Mouse (Mus musculus) thymus, adult 18-20 months (tissue): ENCODE data around the gene Prrc2a.
"Not testable (repeated sequence)": the region's sequence is repeated elsewhere in the genome, so short reads cannot be mapped to it uniquely, and the experiment has no call there.

Experiments used
- DNase-seq, 2 experiments: peaks; one replicate each; pipeline ENCODE4 v3.0.0; 2022; ENCODE audit warnings: mixed read lengths in 2 of 2

The Prrc2a gene

DNA sequence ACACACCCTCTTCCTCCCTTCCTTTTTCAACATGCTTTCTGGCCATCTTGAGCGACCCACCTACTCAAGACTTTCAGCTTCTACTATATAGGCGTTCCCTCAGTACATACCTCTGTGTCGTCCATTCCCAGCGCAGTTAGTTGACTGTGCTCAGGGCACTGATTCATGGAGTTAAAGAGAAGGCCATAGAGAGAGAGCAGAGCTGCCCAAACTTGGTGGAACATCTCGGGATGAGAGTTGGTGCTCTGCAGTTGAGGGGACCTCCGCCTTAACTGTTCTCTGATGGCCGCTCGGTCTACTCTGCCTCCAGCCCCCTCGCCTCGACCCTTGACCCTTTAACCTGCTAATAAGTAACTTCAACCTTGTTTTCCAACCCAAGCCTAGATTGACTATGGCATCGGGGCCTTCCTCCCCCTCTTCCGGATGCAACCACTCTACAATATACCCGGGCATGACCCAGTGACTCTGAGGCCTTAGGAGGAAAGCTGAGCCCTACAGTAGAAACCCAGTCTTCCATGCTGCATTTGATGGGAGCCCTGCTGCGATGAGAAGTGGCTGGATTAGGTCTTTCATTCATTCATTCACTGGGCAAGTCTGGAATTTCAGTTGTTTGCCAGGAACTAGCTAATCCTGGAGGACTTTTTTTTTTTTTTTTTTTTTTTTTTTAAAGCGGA, 33.1 kb downstream of the Prrc2a start, which contains the start of gene Apom:
TSS of gene Apom (minus strand) at position 551 of the 674 bp plus-strand sequence.
- DNase-seq, result no peak

DNA sequence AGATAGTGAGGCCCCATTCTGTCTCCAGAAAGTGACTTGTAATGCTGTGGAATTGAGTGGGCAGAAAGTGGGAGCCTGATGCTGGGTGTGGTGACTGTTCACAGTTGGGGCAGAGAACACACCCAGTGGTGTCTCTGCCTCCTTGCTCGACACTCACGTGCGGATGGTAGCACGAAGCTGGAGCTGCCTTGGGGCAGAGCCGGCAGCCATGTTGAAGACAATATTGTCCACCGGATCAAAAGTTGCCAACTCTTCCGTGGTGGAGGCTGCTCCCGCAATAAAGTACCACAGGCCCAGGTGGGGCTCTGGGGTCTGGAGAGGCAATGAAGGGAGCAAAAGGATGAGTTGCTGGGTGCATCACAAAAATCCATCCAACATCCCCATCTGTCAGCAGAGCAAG, 33.7 kb downstream of the Prrc2a start:
- DNase-seq, result no peak

DNA sequence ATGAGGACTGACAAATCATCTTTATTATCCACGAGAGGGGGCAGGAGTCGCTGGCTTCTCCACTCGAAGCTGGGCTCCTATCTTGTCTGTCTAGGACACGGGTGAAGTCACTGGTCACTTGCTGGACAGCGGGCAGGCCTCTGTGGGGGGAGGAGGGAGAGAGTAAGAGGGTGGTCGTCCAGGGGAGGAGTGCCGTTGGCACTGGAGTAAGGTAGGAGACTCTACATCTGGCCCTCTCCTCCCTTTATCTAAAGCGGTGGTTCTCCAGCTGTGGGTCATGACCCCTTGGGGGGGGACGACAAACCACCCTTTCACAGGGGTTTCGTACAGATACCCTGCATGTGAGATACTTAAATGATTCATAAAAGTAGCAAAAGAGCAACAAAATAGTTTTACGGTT, 35.7 kb downstream of the Prrc2a start:
- no peak for DNase-seq

DNA sequence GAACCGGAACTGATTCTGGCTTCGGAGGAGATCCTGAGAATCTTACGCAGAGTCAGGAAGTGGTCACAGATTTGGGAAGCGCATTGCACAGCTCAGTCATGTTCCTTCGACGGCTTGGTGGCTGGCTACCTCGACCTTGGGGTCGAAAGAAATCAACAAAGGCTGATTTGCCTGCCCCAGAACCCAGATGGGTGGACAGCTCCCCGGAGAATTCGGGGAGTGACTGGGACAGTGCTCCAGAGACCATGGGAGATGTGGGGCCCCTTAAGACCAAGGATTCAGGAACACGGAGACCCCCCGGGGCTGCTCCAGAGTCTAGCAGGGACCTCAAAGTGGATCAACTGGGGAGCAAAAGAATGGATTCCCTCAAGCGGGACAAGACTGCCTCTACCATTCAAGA, 37.7 kb downstream of the Prrc2a start:
- no peak for DNase-seq

DNA sequence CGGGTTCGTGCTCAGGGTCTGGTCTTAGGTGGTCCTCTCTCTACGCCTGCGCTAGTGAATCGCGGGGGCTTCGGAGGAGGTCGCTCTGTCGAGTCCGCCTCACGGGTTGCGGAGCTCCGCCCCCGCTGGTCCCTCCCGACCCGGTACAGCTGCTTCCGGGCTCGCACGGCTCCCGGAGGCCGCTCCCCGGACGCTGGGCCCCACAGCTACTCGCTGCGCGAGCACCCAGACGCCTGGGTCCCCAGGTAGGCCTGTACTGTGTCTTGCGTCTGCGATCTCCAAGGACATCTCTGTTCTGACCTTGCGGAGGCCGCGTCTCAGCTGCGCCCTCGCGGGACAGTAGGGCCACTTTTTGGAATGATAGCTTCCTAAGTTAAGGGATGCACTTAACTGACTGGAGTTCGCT, 38.5 kb downstream of the Prrc2a start, which contains the start of gene D17H6S53E:
TSS of gene D17H6S53E (plus strand) at position 168 of the 406 bp plus-strand sequence.
- peak; percentile 77 to 81 for DNase-seq

GRCm38 (mm10) chr17:35125578-35125977, 39.1 kb downstream of the Prrc2a start:
- no peak for DNase-seq

GRCm38 (mm10) chr17:35125081-35125480, 39.6 kb downstream of the Prrc2a start:
- DNase-seq, result no peak

DNA sequence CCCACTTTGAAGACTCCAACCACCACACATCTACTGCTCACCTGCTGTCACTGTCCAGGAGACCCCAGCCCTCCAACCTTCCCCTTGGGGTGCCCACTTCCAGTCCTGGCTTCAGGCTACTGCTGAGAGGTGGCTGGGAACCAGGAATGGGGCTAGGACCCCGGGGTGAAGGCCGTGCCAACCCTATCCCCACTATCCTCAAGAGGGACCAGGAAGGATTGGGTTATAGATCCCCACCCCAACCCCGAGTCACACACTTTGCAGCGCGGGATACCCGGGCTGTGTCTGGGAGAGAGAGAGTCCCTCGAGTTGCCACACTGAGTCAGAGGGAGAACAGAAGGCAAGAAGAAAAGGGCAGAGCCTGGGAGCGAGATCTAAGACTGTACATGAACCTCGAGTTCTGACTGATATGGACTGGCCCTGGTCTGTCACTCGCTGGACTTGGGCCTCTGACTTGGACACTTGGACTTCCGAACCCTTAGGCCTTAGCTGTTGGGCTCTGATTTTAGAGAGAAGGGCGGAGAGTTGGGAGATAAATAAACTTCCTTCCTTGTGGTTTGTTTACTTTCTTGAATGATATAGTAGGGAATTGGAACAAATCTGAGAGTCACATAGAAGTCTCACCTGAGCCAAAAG, 40.3 kb downstream of the Prrc2a start:
- DNase-seq, result not testable (repeated sequence)

GRCm38 (mm10) chr17:35123287-35123686, 41.4 kb downstream of the Prrc2a start:
- not testable (repeated sequence) for DNase-seq

DNA sequence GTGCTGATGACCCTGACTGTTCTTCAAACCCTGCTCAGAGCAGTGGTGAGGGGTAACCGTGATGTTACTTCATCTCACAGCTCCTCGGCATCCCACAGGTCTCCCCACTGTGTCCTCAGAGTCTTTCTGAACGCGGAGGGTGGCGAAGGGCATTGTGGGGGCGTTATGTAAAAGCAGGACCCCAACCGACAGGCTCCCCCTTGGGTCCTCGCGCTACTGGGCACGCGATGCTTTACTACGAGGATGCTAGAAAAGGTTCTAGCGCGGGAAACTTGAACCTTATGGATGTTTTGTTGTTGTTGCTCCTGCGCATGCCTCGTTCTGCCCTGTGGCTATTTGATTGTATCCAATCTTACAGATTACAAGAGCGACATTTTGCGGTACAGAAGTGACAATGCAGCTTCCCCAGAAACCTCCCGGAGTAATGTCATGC, 42.8 kb downstream of the Prrc2a start, which contains the start of gene Csnk2b:
TSS of gene Csnk2b (minus strand) at position 183 of the 433 bp plus-strand sequence.
- DNase-seq, result peak in 1 of 2 experiments; percentile 39

GRCm38 (mm10) chr17:35121143-35121799, 43.4 kb downstream of the Prrc2a start, which contains the start of gene Gpank1:
TSS of gene Gpank1 (plus strand) at chr17:35121455.
- DNase-seq, result peak; percentile 97 to 98

DNA sequence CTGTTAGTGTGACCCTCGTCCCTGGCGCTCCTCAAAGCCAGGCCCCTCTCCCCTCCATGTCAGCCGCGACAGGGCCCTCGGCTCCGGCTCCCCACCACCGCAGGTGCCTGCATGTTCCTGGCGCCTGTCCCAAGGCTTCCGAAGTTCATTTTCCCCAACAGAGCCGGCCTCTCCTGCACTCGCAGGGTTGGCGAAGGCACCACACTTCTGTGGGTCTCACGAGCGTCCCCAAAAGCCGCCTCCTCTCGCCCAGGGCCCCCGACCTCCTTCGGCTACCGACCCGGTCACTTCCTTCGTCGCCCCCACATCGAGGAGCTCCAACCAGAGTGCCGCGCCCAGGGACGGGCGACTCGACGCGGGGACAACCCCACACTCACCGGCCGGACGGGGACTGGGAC, 44.0 kb downstream of the Prrc2a start:
- no peak for DNase-seq

DNA sequence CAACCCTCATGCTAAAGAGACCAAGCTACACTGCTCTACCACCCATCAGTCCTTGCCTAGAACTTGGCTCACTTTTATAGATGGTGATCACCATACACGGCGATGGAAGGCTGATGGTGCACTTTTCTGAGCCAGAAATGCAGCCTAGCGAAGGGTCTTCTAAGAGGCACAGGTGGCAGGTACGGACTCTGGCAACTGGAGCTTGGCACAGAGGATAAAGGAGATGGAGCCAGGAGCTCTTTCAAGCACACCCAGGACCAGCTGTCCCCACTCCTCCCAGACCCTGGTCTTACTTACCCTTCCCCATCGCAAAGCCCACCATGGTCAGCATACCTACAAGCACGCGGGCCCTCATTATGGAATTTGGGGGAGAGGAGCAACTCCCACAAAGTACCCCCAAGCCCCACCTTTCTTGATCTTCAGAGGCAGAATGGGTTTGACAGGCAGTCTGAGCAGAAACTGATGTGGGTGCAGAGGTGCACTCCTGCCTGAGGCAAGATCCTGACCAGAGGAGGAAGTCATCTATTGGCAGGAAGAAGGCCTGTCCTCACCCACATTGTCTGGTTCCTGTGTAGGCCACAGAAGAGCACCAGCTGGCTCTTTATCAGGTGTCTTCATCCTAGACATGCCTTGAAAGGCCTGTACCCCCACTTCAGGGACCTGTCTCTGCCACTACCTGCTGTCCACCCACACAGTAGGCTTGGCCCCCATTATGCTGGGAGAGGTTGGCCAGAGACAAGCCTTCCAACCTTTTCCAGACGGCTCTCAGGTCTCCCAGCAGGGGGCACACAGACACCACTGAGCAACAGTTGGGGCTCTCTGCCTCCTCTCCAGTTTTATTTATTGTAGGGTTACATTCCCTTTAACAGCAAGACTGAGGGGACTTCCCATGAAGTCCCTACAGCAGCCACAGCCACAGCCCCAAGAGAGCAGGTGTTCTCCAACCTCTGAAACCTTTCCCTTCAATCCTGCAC, 49.4 kb downstream of the Prrc2a start, which contains the start of gene Ly6g5b:
TSS of gene Ly6g5b (minus strand) at position 383 of the 974 bp plus-strand sequence.
- peak in 1 of 2 experiments; percentile 33 for DNase-seq

DNA sequence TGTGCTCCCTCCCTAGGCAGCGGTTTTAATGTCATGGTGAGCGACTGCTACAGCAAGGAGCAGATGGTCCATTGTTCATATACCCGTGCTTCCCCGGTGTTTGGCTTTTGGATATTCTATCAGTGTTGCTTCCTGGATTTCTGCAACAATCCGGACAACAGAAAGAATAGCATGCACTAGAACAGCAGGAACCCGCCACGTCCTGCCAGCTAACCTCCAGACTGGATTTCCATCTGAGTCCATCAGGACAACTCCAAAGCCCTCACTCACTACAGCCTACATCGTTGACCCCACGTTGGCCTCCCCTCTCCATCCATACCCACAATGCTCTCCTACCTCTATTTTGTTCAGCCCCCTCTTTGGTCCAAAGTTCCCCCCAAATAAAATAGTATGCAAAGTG, 52.9 kb downstream of the Prrc2a start:
- DNase-seq, result no peak

DNA sequence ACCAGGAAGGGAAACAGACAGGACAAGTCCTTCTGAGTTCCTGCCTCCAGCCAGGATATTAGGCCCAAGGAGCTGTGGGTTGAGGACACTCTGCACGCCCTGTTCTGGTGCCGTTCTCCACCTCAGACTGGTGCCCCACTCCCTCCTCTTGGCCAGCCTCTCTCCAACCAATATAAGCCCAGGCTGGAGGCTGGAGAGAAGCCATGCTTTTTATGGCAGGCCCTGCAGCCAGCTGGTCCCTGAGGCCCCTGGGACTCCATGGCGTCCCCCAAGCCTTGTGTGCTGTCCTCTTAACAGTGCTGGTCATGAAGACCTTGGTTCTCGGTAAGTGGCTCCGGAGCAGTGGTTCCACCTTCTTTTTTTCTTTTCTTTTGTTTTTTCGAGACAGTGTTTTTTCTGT, 56.6 kb downstream of the Prrc2a start, which contains the start of gene Ly6g5c:
TSS of gene Ly6g5c (plus strand) at position 183 of the 400 bp plus-strand sequence.
- DNase-seq, result no peak

GRCm38 (mm10) chr17:35106522-35106921, 58.2 kb downstream of the Prrc2a start:
- DNase-seq, result no peak

DNA sequence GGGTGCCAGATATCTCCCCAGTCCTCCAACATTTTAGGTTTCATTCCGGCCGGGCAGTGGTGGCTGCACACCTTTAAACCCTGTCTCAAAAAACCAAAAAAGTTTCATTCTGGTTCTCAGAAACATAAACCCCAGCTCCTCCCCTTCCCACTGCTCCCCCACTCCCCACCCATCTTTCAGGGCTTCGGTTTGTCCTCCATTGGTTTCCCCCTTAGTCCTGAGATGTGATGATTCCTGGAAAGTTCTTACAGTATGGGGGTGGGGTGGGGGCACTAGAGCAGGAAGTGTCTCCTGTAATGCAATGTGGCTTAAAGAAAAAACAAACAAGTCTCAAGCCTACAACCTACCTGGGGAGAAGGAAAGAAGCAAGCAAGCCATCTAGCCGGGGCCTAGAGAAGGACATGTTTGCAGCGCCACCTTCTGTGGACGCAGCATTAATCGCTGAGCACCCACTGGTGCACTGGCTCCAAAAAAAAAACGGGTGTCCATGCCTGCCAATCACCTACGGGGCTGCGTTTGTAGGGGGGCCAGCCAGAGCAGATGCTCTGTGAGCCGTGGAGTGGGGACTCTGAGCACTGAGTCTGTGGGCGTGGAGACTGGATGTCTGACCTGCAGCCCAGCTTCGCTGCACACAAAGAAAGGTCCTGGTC, 58.8 kb downstream of the Prrc2a start:
- no peak for DNase-seq

DNA sequence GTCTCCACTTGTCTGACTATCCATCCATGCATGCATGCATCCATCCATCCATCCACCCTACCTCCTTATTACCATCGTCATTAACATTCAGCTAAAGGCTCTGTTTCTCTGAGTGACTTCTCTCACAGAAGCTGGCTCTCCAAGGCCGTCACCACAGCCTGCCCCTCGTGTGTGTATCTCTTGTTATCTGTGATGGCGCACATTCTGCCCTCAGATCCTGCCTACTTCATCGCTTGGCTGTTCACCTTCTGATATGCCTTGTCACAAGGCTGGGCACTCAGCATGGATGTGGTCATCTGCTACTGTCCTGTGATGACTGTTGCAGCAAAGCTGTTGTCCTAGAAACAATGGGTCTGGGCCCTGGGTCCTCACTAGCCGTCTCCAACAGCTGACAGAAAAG, 59.9 kb downstream of the Prrc2a start:
- no peak for DNase-seq

DNA sequence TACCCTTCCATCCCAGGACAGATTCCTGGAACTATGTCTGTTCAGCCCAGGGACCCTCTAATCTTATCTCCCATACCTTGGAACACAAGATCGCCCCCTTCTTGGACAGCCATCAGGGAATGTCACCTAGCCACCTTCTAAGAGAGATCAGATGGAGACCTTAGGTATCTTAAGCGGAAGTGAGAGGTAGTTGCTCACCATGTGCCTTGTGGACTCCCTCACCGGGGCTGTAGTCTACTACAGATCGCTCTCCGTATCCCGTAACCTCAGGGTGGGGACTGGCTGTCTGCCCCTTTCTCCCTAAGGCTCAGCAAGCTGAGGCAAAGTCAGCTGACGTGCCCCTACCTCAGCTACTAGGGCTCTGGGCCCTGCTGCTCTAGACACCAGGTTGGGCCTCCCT, 60.6 kb downstream of the Prrc2a start:
- DNase-seq, result no peak

DNA sequence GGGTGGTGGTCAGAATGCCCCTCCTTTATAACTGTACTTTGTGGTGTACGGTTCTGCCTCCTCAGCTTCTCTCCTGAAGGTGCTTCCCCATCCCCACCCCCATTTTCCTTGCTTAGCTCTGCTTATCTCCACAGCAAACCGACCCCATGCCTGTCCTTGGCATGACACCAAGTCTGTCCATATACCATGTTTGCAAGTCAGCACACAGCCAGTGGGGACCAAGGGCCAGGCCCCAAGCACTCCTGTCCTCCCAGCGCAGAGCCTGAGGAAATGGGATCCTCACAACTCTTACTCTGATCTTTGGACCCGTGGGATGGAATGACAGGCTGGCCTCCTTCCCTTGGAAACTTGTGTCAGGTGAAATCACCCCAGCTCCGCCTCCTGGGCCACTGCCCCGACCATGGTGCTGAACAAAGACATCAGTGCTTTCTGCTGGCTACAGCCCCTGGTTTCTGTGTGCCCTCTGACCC, 61.4 kb downstream of the Prrc2a start:
- DNase-seq, result no peak

GRCm38 (mm10) chr17:35102299-35102698, 62.4 kb downstream of the Prrc2a start:
- no peak for DNase-seq
